Mouse (Mus musculus): ENCODE results near the gene Rbm4.

DNA sequence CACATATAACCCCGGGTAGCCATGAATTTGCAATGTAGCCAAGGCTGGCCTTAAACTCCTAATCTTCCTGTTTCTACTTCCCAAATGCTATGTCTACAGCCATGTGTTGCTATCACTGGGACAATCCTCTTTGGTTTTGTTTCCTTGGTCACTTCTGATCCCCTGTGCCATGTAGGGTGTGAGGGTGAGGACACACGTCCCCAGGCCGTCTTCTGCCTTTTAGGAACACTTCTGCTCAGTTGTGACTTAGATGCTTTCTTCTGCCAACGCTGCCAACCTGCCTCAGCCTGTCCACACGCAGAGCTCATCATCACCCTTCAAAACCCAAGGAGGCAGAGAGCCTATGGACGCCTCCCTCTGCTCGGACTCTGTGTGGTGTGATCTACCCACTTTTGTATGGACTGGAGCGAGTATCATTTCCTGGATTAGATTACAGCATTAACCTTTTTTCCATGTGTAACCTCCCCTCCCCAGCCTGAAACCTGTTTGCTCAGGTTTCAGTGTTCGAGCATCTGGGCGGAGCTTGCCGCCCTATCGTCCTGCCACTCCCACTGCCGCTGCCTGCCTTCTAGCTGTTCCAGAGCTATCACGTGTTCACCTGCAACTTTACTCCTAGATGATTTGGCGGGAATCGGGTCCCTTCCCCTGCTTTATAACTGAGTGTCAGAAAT, 34.9 kb upstream of the Rbm4 start:
- TF ChIP-seq GATA1 (IDR thresholded peaks at IDR 0.05; ENCODE audit: low read length) (no peak), TAL1 (IDR thresholded peaks at IDR 0.05; ENCODE audit: low read length) (no peak)
